Mouse (Mus musculus) liver, postnatal 0 days (tissue): ENCODE measurements around the gene Tmc3.

Experiments
- CTCF ChIP-seq: sonication (generic); IDR thresholded peaks from 2 replicates; pipeline ENCODE4 v1.5.1; 2016; ENCODE audit warnings: antibody characterized with exemption, low read depth
- EP300 ChIP-seq: IDR thresholded peaks from 2 replicates; pipeline ENCODE4 v1.6.1; 2016; ENCODE audit warnings: antibody characterized with exemption, low read depth, mild to moderate bottlenecking

DNA sequence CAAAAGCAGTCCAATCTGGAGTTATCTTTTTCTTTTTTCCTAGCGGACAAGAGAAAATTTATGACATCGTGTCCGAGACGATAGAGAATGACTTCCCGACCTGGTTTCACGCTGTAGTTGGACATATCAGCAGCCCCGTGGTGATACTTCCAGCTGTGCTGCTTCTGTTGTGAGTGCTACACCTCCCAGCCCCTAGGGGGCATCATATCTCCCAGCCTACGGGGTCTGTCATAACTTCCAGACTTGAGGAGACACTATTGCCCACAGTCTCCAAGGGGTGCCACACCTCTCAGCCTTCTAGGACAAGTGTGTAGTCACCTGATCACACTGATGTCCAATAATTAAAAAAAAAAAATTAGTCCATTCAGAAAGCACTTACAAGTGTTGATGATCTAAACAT, 31.1 kb downstream of the Tmc3 start:
- TF ChIP-seq CTCF, result peak; percentile 36
- no peak for TF ChIP-seq EP300
